Mouse (Mus musculus) forebrain, postnatal 0 days (tissue): ENCODE measurements at regions not wholly inside any gene's neighbourhood (a gene's known extent, or its start where the extent isn't known, plus 50 kb on each side); places are given as distances from the start of the nearest gene placed in this dataset.

ENCODE experiments used
- ATAC-seq: fragments of 200-750 bp; cut with Nextera tagmentation; 2 replicates; pipeline ENCODE4 v1.8.0; 2017; ENCODE audit warnings: mild to moderate bottlenecking, moderate library complexity
- DNase-seq: peaks from one replicate; pipeline ENCODE4 v3.0.0-alpha.2; 2015
- H3K27ac ChIP-seq: fragments of 300-500 bp; sonication (generic); 2 replicates; pipeline ENCODE4 v1.5.1; 2014; ENCODE audit warnings: low read depth, mild to moderate bottlenecking, antibody characterized with exemption, low read length, moderate library complexity, mixed read lengths
- H3K27me3 ChIP-seq: fragments of 300-500 bp; sonication (generic); 2 replicates; pipeline ENCODE4 v1.6.1; 2014; ENCODE audit warnings: mild to moderate bottlenecking, low read length, mixed read lengths; ENCODE audit not compliant: insufficient read depth
- H3K36me3 ChIP-seq: fragments of 300-500 bp; sonication (generic); 2 replicates; pipeline ENCODE4 v1.6.1; 2014; ENCODE audit warnings: mild to moderate bottlenecking, moderate library complexity; ENCODE audit not compliant: insufficient read depth
- H3K4me1 ChIP-seq: fragments of 300-500 bp; sonication (generic); 2 replicates; pipeline ENCODE4 v1.6.1; 2014; ENCODE audit warnings: antibody characterized with exemption; ENCODE audit not compliant: insufficient read depth
- H3K4me2 ChIP-seq: fragments of 300-500 bp; sonication (generic); 2 replicates; pipeline ENCODE4 v1.6.1; 2014; ENCODE audit warnings: low read depth, mild to moderate bottlenecking, moderate library complexity
- H3K4me3 ChIP-seq: fragments of 300-500 bp; sonication (generic); 2 replicates; pipeline ENCODE4 v1.5.1; 2014; ENCODE audit warnings: low read depth, low read length, mixed read lengths
- H3K9ac ChIP-seq: fragments of 300-500 bp; sonication (generic); 2 replicates; pipeline ENCODE4 v1.6.1; 2014; ENCODE audit warnings: mild to moderate bottlenecking
- H3K9me3 ChIP-seq: fragments of 300-500 bp; sonication (generic); 2 replicates; pipeline ENCODE4 v1.6.1; 2016; ENCODE audit warnings: low read length
- CTCF ChIP-seq: sonication (generic); IDR thresholded peaks from 2 replicates; pipeline ENCODE4 v1.5.1; 2016; ENCODE audit warnings: antibody characterized with exemption, control low read depth, low read depth
- WGBS: fragments of 180-500 bp; shearing (Covaris S2); extraction: QIAGEN DNeasy Blood & Tissue Kit; methylation state at CpG from one replicate; pipeline ENCODE4 v1.1.7; 2014; 5-methylcytosine and 5-hydroxymethylcytosine counted together

- Histone ChIP-seq H3K27ac (no peak overlapping the region), H3K9ac (no peak overlapping the region), H3K27me3 (no peaks in the 10 kb centered on the region), H3K4me2 (no peak overlapping the region), H3K36me3 (no peaks in the 10 kb centered on the region), H3K9me3 (no peaks in the 10 kb centered on the region), H3K4me1 (no peaks in the 10 kb centered on the region), H3K4me3 (no peak overlapping the region)
- ATAC-seq, result no peak
- WGBS, result 90% methylated on average over 3 of the region's 3 CpGs
- no peak for DNase-seq
- no peak for TF ChIP-seq CTCF
Observed at GRCm38 (mm10) chr3:144137483-144137882, 67.5 kb downstream of the Lmo4 start.

- DNase-seq (no peak), ATAC-seq (no peak)
- no peak overlapping the region for H3K9ac ChIP-seq
- no peak overlapping the region for H3K27ac ChIP-seq
- no peak overlapping the region for H3K4me2 ChIP-seq
- H3K4me3 ChIP-seq, result no peak overlapping the region
- no peaks in the 10 kb centered on the region for H3K9me3 ChIP-seq
- TF ChIP-seq CTCF, result no peak
- H3K27me3 ChIP-seq, result no peaks in the 10 kb centered on the region
- no peaks in the 10 kb centered on the region for H3K4me1 ChIP-seq
- 60% methylated on average over 2 of the region's 2 CpGs for WGBS
- H3K36me3 ChIP-seq, result no peaks in the 10 kb centered on the region
Observed at GRCm38 (mm10) chr3:144136432-144136831, 68.6 kb downstream of the Lmo4 start.

- H3K27me3 ChIP-seq, result no peaks in the 10 kb centered on the region
- H3K9me3 ChIP-seq, result no peaks in the 10 kb centered on the region
- H3K4me1 ChIP-seq, result no peaks in the 10 kb centered on the region
- H3K9ac ChIP-seq, result no peak overlapping the region
- WGBS, result over 99% methylated on average over 6 of the region's 6 CpGs
- DNase-seq, result no peak
- no peak for TF ChIP-seq CTCF
- H3K4me2 ChIP-seq, result no peak overlapping the region
- H3K4me3 ChIP-seq, result no peak overlapping the region
- H3K36me3 ChIP-seq, result no peaks in the 10 kb centered on the region
- ATAC-seq, result no peak
- no peak overlapping the region for H3K27ac ChIP-seq
Observed at GRCm38 (mm10) chr3:144135646-144136045, 69.4 kb downstream of the Lmo4 start.

GRCm38 (mm10) chr3:144128042-144128441, 77.0 kb downstream of the Lmo4 start:
- Histone ChIP-seq H3K9ac (no peak overlapping the region), H3K27me3 (no peaks in the 10 kb centered on the region), H3K4me2 (no peak overlapping the region), H3K36me3 (no peaks in the 10 kb centered on the region), H3K4me3 (no peak overlapping the region), H3K27ac (no peak overlapping the region), H3K9me3 (no peaks in the 10 kb centered on the region), H3K4me1 (no peaks in the 10 kb centered on the region)
- ATAC-seq (no peak), DNase-seq (no peak)
- 98% methylated on average over 4 of the region's 4 CpGs for WGBS
- TF ChIP-seq CTCF, result no peak

- Histone ChIP-seq H3K9me3 (no peaks in the 10 kb centered on the region), H3K27me3 (no peaks in the 10 kb centered on the region), H3K4me1 (no peaks in the 10 kb centered on the region), H3K4me3 (no peak overlapping the region), H3K27ac (no peak overlapping the region), H3K4me2 (no peak overlapping the region), H3K9ac (no peak overlapping the region), H3K36me3 (no peaks in the 10 kb centered on the region)
- WGBS, result 17% methylated on average over 4 of the region's 4 CpGs
- DNase-seq (peak; percentile 58), ATAC-seq (peak; percentile 51; the same call in 1 of the 2 replicates)
- no peak for TF ChIP-seq CTCF
Observed at GRCm38 (mm10) chr3:144124353-144124752, 80.7 kb downstream of the Lmo4 start.

DNA sequence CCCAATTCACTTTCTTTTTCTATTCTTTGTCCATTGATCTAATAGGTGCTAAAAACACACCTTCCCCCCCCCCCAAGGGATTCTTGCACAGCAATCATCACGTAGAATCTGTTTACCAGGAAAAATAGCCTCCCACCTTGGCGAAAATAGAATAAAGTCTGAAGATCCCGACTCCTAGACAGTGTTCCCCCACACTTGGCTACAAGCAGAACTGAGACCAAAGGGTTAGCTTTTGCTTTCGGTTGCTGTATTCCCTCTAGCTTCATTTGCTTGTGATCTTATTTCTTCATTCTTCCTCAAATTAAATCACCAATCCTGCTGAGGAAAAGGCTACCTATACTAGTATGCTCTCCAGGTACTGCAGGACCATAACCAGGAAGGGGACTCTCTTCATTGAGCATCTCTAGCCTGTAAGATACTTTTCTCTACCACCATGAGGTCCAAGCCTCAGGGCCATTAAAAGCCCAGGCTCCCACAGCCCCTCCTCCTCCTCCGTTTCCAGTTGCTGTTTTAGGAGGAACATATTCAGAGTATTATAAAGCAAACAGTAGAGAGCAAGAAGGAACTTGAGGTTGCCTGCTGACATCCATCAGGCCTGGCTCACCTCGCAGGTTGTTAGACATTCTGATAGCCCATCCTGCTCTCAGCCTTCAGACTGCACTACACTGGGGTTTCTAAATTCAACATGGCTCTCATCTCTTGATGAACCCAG, 81.5 kb downstream of the Lmo4 start:
- ATAC-seq, result no peak
- Histone ChIP-seq H3K27me3 (no peaks in the 10 kb centered on the region), H3K4me3 (no peak overlapping the region), H3K9me3 (no peaks in the 10 kb centered on the region), H3K4me2 (no peak overlapping the region), H3K27ac (no peak overlapping the region), H3K9ac (no peak overlapping the region), H3K4me1 (no peaks in the 10 kb centered on the region), H3K36me3 (no peaks in the 10 kb centered on the region)
- no peak for TF ChIP-seq CTCF
- WGBS, result 86% methylated on average over 6 of the region's 6 CpGs
- no peak for DNase-seq

GRCm38 (mm10) chr3:144119076-144119475, 85.9 kb downstream of the Lmo4 start:
- Histone ChIP-seq H3K9ac (no peak overlapping the region), H3K4me3 (no peak overlapping the region), H3K4me2 (no peak overlapping the region), H3K36me3 (no peaks in the 10 kb centered on the region), H3K9me3 (no peaks in the 10 kb centered on the region), H3K27ac (no peak overlapping the region), H3K27me3 (no peaks in the 10 kb centered on the region), H3K4me1 (no peaks in the 10 kb centered on the region)
- no peak for TF ChIP-seq CTCF
- WGBS, result 74% methylated on average over 3 of the region's 3 CpGs
- no peak for DNase-seq
- ATAC-seq, result no peak
